Mouse (Mus musculus) telencephalon, adult 2 months (tissue): ENCODE measurements around the gene Clybl.

ENCODE experiments used
- DNase-seq: peaks from one replicate; pipeline ENCODE4 v3.0.0-alpha.2; 2011; ENCODE audit warnings: low read depth, low spot score

Clybl gene

DNA sequence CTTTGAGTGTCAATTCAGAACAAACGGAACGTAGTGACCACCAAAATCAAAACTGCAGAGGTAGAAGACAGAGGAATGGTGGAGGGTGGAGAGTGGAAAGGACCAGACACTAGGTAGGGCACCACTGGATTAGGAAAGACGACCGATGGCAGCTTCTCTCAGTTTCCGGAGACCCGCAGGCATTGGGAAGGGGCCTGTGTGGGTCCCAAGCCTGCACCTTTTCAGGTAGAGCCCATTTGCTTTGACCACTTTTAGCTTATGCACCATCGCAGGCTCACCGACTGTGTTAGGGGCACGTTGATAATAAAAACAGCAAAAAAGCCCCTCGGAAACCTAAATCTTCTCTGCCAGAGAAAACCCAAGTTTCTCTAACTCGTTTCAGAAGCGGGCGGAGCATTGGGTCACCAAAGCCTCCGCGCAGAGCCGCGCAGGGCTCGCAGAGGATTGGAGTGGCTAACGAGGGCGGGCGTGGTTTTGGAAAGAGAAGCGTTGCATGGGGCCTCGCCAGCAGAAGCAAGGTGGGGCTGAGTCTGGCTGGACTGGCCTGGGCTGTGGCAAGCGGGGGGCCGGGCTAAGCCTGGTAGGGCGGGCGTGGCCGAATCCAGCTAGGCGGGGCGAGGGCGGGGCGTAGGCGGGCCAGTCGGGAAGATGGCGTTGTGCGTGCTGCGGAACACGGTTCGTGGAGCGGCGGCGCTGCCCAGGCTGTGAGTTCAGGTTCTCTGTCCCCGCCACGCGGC, at the start of gene Clybl:
Gene Clybl (plus strand): TSS at position 627 of the 737 bp plus-strand sequence.
- DNase-seq: peak; percentile 62

DNA sequence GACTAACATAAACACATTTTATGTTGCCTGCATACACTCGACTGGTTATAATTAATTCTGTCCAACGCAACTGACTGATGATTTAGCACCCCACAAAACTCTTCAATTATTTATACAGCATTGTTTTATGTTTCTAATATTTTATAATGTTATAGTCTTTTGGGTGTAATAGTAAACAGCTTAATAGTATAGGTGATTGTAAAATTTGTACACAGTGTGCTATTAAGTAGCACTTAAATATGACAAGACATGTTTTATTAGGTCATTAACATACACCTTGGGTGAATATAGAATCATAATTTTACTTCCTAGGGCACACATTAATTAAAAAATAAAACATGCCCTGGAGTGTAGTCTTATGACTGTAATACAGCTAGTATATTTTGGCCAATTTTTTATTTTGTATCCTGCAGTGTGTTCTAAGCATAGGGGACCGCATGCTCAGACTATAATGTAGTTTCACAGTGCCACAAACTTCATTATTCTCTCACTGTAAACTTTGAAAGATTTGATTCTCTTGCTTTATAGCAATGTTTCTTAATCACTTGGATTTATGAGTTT, 45.1 kb upstream of the Clybl start:
- no peak for DNase-seq

DNA sequence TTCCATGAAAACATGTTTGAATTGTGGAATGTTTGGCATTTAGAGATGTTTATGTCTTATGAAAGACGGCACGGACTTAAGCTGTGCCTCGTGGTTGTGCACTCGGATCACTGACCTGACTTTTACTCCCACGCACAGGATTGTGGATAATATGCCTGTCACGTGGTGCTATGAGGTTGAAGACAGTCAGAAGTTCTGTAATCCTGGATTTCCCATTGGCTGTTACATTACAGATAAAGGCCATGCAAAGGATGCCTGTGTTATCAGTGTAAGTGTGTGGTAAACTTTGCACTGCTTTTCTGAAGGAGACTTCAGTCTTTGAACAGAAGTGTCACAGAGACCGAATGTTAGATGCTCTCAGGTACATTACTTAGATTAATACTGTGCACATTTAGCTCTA, 44.3 kb upstream of the Clybl start:
- no peak for DNase-seq

DNA sequence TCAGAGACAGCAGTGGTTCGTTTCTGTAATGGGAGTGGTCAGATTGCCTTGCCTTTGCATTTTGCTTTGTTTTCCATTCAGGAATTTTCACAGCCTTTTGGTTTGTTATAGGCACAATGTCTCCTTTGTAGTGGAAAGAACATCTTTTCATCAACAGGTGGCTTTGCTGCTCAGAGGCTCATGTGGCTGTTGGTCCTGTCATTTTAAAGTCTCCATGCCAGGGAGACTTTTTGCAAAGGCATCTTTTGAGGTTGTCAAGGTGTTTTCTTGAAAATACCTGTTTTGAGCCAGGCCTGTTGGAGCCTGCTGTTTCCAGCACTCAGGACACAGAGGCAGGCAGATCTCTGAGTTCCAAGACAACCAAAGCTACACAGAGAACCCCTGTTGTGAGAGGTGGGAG, 41.4 kb upstream of the Clybl start:
- DNase-seq: no peak

DNA sequence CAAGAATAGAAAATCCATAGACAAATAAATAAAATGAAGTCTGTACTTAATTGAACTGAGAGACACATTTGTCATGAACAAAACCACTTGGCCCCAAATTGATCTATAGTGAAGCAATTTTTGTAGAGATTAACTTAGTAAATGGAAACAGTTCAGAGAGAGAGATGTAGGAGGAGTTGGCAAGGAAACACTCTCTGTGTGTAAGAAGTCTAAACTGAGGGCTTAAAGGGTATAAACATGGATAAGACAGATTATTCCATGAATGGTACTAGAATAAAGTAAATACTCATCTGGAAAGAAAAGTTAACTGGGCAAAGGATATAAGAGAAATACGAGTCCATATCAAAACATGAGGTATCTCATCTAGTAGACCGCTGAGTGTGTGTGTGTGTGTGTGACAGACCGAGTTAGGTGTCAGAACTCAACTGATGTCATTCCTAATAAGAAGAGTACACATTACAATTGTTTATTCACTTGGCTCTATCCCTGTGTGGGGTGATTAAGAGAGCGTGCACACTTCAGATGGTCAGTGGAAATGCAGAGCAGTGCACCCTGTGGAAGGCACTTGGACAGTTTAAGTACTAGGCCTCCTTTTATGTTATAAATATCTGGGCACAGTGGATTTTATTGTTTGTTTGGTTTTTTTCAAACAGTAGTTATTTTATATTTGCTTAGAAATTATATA, 37.8 kb upstream of the Clybl start:
- no peak for DNase-seq

DNA sequence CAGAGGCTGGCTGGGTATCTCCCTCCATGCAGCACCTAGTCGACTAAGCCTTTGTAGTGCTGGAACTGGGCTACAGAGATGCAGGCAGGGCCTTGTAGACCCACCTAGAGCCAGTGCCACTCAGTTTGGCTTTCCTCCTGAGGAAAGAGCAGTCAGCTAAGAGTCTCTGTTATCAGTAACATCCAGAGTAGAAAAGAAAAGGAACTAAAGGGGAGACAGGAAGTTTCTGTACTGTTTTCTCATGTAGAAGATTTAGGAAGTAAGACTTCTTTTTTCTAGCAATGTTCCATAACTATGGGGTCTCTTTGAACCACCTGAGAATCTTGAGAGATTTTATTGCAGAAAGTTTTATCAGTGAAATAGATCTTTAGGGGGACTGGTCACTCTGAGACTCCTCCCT, 36.1 kb upstream of the Clybl start:
- DNase-seq: no peak

DNA sequence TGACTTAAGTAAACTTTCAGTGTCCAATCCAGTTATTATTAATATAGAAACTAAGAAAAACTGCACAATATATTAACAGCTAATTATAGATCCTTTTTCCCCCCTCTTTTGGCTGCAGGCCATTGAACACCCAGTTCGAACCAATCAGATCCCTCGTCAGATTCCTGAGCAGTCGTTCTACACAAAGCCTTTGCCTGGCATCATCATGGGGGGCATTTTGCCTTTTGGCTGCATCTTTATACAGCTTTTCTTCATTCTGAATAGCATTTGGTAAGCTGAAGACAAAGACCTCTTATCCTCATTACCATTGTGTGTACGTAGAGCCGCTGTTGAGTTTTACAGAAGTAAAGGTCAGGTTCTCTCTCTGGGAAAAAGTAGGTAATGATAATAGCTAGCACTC, 30.9 kb upstream of the Clybl start:
- DNase-seq: no peak

DNA sequence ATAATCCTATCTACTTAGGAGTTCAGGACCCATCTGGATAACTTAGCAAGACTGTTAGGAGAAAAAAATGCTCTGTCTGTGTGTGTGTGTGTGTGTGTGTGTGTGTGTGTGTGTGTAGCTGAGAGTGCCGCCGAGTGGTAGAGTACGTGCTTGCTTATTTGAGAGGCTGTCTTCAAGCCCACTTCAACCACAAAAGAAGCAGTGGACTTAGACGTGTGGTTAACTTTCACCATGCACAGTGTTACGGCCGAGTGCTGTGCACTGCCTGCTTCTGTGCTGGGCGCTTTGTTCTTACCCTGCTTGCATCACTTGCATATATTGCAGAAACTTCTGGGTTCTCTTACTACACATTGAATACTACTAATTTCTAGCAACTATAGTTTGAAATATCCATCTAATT, 23.8 kb upstream of the Clybl start:
- no peak for DNase-seq

DNA sequence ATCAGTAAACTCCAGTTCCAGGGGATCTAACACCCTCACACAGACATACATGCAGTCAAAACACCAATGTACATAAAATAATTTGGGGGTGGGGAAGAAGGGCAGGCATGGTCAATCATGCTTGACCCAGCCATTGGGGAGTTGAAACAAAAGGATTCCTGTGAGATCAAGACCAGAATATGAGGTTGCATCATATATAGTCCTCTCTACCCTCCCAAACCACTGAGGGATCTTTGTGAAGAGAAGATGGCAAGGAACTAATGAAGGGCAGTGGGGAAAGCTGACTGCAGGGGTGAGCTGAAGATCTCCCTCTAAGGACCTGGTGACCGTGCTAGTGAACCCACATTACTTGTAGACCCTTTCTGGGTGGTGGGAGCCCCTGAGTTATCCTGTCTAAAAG, 20.6 kb upstream of the Clybl start:
- no peak for DNase-seq

DNA sequence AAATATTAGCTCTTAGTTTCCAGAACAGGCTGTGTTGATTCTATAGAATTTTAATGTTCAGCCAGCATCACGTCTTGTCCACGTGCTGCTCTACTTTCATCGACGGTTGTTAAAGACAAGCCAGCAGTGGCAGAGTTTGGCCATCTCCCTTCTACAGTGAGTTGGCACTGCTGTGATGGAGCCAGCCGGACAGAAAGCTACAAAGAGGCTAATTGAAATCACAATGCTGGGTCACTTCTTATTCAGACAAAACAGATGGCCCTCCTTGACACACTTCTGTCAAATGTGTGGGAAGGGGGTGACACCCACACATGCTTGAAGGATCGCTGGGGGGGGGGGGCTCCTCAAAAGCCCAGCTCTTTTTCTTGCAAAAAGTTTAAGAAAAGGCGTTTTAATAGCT, 12.6 kb upstream of the Clybl start:
- DNase-seq: no peak

DNA sequence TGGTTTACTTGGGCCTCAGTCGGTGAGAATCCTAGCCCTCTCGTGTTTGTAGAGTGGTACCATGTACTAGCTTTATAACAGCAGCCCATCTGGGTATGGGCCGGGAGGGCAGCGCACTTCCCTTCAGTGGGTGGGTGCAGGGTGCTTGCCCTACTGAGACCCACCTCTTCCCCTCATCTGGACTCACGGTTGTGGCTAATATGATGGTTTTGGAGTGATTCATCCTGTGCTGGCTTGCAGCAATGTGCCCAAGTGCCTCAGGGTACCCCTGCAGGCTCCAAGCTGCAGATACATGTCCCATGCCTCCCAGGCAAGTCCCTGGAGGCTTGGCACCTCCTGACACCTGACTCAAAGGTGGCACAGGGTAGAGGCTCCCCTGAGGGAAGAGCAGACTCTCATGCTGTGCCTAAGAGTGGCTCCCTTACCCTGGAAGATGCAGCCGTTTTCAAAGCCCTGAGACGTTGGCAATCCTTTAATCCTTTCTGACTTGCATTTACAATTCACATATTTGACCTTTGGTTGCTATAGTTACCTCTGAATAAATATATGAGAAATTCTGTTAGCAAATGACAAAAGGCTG, 11.2 kb upstream of the Clybl start:
- DNase-seq: no peak

DNA sequence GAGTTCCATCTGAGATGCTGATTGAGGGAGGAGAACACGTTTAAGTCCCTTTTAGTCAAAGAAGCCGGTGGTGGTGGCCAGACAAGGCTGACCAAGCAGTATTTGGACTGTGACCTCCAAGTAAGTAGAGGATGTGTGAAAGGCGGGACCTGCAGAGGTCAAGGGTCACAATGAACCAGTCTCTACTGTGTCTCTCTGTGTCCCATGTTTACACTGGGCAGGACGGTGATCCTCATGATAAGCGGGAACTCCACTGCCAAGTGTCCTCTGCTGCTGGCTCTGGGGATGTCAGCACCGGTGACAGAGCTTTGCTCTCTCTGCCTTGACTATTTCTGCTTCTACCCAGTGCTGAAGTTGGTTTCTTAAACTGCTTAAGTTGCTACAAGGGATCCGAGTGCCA, 10.5 kb upstream of the Clybl start:
- DNase-seq: no peak

DNA sequence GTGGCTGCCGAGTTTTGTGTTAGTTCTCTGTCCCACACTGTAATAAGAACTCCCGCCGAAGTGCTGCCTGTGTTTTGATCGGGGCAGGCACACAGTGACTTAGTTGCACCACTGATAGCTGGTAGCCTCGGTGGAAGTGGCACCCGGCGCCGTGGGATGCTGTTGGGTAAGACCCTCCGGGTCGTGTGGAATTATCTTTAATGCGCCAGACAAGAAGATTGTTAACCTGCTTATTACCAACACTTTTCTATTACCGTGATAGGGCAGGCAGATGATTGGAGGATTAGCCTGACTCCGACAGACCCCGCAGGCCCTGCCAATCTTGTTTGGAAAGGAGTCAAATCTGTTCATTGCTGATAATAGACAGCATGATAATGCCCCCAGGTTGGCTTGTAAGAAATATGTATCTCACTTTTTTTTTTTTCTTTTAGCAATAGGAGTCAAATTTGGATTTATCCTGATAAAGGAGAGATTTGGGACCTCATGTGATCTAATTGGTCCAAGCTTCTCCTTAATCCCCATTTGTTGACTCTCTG, 5.2 kb upstream of the Clybl start:
- DNase-seq: no peak

DNA sequence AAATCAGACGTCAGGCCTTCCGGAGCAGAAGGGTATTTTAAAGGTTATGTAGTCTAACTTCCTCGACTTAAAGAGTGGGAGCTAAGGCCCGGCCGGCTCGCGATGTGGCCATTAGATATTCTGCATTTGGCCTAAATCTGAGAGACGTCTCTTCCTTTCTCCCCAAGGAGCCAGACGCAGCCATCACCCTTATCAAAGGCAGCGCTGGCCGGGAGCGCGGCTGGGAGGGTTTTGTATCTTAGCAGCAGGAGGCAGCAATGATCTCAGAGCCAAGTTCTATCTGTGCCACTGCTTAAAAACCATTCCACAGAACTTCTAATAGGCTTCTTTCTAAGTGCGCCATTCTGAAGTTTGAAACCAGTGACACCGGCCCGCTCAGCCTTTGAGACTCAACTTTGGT, 2.2 kb upstream of the Clybl start:
- no peak for DNase-seq

DNA sequence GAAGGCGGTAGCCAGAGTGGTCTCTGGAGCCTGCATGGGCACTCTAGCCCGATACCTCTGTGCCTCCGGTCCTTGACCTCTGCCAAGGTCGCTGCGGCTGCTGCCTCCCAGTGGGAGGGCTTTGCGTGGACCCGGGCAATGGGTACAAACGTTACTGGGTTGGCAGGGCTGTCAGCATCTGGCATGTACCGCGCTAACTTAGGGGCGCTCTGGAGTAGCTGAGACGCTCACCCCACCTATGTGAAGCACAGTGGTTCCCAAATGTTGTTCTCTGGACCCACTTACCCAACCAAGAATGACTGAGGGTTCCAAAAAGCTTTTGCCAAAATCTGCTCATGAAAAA, 282 bp downstream of the Clybl start:
- peak; percentile 18 for DNase-seq

DNA sequence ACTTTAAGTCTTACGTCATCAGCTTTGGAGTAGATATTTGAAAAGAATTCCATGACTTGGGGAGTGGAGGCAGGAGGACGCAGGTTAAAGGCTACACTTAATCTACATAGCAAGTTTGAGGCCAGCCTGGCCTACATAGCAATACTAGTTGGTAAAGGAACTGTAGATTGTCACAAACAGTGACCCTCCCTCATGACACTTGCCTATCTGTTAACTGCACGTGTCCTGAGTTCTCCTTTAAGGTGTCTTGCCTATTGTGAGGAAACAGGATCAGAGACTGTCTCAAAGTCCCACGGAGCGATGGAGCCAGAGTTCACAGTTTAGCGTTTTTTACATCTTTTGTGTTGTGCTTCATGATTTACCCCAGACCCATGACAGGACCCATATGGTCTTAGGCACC, 716 bp downstream of the Clybl start:
- no peak for DNase-seq

DNA sequence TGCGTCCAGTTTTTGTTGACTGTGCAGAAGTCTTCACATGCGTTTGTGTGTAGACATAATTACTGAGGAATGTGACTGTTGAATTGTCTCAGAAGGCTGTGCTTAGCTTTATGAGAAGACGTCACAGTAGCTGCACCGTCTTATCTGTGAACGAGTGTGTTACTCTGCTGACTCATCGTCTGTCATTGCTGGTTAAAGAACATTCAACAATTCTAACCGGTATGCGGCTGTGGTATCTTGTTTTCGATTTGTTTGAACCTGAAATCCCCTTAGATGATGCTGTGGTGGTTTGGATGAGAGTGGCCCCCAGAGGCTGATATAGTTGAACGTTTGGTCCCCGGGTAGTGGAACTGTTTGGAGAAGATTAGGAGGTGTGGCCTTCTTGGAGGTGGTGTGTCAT, 2.5 kb downstream of the Clybl start:
- DNase-seq: no peak

DNA sequence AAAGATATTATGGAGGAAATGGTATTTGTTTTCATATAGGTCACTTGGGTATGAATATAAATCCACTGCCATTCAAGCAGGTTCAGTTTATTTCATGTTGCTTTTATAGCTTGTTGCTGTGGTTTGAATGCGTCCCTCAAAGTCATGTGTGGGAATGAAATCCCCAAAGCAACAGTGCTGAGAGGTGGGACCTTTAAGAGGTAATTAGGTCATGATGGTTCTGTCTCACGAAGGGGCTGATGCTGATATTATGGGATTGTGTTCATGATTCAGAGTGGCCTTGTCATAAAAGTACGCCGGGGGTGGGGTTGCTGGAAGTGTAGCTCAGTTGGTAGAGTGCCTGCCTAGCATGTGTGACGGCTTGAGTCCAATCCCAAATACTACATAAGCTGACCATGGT, 6.7 kb downstream of the Clybl start:
- no peak for DNase-seq

DNA sequence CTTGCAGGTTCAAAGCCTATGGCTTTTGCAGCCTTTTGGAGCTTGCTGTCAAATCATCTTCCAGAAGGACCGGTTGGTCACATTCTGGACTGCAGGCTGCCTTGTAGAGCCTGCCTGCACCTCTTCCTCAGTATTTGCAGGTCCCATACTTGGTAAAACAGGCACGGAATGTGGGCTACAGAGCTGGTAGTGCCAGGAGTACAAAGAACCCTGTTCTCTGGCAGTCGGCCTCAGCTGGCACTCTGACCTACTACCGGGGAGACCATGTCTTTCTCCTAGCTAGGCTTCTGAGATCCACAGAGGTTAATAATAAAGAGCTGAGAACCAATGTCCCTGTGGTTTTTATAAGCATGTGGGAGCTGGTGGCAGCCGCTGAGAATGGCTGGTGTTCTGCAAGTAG, 8.4 kb downstream of the Clybl start:
- DNase-seq: no peak

DNA sequence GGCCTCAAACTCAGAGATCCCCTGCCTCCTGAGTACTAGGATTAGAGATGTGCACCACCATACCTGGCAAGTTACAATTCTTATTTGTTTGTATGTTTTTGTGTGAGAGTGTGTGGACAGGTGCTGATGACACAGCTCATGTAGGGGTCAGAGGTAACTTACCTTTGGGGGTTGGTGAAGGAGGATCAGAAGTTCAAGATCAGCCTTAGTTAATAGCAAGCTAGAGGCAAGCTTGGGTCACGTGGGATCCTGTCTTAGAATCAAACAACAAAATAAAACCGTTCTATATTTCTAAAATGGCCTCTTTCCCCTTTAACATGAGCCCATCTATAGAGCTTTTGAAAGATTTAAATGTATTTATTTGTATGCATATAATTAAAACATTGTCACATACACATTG, 9.0 kb downstream of the Clybl start:
- no peak for DNase-seq

DNA sequence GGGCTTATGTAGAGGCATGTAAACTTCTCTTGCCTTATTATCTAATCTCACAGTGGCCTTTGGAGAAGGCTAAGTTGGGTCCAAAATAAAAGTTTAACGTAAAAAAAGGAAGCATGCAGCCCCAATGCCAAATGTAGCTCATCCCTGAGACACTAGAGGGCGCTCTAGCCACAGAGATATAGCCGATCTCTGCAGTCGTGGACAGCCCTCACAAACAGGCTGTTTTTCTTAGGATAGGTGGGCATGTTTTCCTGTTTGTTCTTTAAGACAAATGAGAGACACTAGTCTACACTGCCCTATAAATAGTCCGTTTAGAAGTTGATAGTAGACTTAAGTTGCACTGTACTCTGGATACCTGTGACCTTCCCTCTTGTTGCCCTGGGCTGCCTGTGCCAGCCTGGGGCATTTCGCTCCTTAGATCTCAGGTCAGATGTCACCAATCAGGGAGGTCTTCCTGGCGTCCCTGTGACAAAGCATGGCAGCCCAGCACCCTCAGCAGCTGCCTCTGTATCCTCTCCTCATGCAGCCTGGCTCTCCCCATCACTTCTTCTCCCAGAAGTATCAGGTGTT, 9.5 kb downstream of the Clybl start:
- no peak for DNase-seq

DNA sequence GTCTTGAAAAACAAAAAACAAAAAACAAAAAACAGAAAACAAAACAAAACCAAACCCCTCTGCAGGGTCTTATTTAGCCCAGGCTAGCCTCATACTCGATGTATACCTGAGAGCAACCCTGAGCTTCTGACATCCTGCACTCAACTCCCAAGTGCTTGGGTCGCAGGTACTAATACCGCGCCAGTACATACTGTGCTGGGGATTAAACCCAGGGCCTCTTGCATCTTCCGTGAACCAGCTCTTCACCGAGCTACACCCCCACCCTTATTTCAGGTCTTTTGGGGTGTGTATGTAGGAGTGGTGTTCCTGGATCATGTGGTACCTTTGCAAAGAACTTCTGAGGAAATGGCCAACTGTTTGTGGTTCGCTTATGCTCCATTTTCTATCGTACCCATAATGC, 13.1 kb downstream of the Clybl start:
- DNase-seq: no peak
